Mouse (Mus musculus) thymus, postnatal 14 days (tissue): ENCODE results near the gene Pcdh19.
"Not testable (repeated sequence)": the region's sequence is repeated elsewhere in the genome, so short reads cannot be mapped to it uniquely, and the experiment has no call there.

Experiments used
- DNase-seq: peaks from one replicate; pipeline ENCODE4 v3.0.0; 2021

Gene Pcdh19

DNA sequence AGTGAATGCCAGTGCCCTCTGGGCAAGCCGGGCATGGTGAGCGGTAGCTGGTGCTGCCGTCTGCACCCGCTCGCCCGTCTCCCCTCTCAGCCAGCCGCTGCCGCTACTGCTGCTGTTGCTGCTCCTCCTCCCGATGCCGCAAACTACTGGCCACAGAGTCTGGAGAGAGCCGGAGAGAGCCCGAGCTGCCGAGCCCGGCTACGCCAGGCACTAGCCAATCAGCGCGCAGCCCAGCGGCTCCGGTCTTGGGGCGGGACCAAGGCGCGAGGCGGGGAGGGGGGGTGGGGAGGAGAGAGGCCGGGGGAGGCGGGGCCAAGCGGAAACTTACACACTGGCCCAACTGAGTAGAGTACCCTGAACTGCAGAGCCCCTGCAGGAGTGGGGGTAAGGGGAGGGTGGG, at the start of gene Pcdh19:
TSS of gene Pcdh19 (minus strand) at position 148 of the 400 bp plus-strand sequence.
- peak; percentile 25 for DNase-seq

GRCm38 (mm10) chrX:133735871-133736270, 47.1 kb upstream of the Pcdh19 start:
- no peak for DNase-seq

DNA sequence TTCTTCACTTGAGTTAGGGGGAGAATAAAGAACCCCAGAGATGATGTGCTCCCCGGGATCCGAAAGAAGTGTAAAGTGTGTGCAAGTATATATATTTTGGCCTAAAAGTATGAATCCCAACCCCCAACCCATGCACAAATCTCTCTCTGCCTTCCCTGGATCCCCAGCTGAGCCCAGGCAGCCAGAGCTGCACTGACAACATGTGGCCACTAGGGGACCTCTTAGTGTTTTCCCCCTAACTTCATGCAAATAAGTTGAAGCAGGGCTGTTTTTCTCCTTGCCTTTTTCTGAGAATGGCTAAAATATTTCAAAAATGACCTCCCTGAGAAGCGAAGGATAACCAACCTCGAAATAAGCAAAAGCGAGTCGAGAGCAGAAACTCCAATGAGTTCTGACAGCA, 46.2 kb upstream of the Pcdh19 start:
- DNase-seq, result peak; percentile 4

DNA sequence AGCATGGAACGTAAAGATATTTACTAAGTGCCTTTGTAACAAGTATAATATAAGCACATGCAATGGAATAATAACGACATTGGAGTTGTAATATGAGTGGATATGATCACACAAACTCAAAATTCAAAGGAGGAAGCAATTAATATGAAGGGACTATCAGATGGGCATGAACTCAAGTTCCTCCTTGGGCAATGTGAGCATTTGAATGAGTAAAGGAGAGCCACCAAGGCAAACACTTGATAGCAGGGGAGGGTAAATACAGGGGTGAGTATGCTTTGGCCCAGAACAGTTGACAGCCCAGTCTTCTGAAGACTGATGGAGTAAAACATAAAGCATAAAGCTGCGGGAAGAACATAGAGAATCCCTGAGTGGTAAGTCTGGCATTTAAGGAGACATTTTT, 32.7 kb upstream of the Pcdh19 start:
- no peak for DNase-seq

- DNase-seq, result no peak
Measured at GRCm38 (mm10) chrX:133710621-133711020, 21.8 kb upstream of the Pcdh19 start.

- DNase-seq, result no peak
Measured at GRCm38 (mm10) chrX:133702902-133703301, 14.1 kb upstream of the Pcdh19 start.

- DNase-seq, result not testable (repeated sequence)
Measured at GRCm38 (mm10) chrX:133697871-133698270, 9.1 kb upstream of the Pcdh19 start.

DNA sequence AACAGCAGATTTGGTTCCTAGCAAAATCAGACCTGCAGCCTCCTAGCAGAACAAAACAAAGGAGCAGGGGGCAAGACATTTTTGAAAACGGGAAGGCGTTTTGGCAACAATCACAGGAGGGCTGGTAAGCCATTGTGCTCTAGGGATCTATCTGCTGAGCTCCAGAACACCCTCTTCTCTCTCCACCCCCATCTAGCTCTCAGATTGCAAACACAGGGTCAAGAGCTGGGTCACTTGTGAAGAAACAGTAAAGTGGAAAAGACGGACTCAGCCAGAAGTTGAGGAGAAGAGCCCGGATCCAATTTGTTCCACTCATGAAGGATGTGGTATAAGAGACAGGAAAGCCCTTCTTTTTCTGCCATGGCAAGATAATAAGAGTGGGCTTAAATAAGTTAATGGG, 7.7 kb upstream of the Pcdh19 start:
- DNase-seq, result no peak

- no peak for DNase-seq
Measured at GRCm38 (mm10) chrX:133693037-133693760, 4.4 kb upstream of the Pcdh19 start.

- DNase-seq, result no peak
Measured at GRCm38 (mm10) chrX:133692392-133692790, 3.6 kb upstream of the Pcdh19 start.

DNA sequence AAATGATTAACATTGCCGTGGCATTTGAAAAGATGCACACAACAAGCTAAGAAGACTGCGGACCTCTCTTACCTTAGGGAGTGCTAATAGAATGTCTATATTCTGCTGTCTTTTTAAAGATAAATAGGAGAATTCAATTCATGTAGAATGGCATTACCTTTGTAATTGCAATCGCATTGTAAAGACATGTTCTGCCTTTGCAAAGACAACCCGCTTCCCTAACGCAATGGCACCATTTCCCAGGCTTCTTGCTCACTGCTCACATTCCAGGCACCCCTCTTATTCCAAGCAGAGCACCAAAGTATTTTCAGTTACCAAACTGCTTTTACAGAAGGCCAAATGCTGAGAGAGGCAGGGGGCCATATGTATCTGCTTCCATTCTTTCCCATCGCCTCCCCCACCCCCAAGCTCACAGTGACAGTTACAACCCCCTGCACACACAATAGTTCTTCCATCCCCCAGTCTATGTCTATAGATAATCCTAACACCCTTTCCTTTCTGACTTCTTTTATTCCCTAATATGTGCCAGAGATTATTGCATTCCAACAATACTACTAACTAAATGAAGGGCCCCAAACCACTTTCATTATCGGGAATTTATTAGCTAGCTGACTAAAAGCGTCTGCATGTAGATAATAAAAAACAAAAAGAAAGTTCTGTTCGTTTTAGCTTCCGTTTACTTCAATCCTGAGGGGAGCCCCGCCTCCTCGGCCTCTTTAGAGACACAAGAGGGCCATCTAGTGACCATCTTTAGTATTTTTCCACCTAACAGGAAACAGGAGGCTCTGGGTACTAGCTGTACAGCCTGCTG, 3.0 kb upstream of the Pcdh19 start:
- peak; percentile 45 for DNase-seq

- DNase-seq, result no peak
Measured at GRCm38 (mm10) chrX:133690822-133691221, 2.0 kb upstream of the Pcdh19 start.

DNA sequence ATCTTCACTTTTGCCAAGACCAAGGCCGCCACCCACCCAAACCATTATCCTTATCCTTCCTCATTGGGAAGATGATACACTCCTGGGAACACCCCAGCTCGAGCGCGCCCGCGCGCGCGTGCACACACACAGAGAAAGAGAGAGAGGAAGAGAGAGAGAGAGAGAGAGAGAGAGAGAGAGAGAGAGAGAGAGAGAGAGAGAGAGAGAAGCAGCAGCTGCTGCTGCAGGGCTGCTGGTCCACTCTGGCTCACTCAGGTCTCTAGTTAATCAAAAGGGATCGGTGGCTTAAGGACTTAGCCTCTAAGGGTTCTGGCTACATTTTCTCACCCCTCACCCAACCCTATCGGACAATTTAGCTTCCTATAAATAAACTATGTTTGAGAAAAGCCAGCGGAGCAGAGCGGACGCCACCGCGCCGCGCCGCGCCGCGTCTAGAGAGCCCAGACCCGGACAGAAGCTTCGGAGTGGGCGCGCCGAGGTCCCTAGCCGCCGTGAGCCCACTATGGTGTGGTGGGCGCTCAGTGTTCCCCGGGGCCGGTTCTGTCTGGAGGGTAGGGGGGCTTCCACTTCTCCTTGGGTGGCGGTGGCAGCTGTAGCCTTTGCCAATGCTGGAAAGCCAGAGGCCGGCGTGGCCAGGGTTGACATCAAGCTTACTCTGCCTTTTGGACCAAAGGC, 926 bp upstream of the Pcdh19 start:
- no peak for DNase-seq

DNA sequence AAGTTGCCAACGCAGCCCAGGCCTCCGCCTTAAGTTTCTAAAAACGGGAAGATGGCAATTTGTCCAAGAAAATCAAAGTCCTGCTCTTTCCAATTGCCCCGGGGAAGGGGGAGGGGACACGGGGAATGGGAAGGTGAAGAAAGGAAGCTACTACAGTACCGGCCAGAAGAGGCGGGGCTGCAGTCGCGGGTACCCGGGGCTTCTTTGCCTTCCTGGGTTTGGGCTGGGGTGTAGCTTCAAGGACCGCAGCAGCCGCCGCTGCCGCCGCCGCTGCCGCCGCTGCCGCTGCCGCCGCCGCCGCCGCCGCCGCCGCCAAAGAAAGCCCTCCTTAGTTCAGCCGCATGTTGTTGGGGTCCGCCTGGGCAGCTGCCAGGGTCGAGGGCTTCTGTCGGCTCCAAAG, 631 bp downstream of the Pcdh19 start:
- DNase-seq, result peak; percentile 6

- no peak for DNase-seq
Measured at GRCm38 (mm10) chrX:133687666-133688151, 1.1 kb downstream of the Pcdh19 start.

DNA sequence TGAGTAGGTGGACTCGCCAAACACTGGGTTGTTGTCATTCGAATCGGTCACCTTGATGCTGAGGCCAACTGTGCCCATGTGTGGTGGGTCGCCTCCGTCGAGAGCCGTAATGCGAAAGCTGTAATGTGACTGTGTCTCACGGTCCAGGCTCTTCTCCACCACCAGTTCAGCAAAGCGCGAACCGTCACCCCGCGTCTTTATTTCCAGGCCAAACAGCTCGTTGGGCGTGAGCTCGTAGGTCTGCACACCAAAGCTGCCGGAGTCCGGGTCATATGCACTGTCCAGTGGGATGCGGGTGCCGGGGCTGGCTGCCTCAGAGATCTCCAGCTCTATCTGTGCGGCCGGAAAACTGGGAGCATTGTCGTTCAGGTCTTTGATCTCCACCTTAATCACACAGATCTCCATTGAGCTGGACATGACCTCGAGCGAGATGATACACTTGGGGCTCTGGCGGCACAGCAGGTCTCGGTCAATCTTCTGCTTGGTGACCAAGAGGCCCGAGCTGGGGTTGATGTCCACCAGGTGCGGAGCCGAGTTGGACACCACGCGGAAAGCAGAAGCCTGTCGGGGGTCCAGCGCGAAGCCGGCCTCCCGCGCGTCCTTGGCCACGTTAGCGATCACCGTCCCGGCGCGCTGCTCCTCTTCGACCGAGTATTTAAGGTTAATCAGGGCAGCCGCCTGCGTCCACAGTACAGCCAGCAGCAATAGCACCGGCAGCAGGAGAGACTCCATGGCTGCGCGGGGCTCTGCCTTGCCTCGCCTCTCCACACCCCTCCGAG, 2.1 kb downstream of the Pcdh19 start:
- no peak for DNase-seq

DNA sequence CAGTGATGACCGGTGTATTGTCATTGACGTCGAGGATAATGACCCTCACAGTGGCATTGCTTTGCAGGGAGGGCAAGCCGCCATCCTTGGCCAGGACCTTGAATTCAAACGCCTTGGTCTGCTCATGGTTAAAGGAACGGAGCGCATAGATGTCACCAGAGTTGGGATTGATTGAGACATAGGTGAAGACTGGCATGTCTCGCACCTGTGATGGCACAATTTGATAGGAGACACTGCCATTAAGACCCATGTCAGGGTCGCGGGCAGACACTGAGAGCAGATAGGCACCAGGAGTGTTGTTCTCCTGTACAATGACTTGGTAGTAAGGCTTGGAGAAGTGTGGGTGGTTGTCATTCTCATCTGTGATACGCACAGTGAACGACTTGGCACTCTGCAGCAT, 3.2 kb downstream of the Pcdh19 start:
- DNase-seq, result no peak

DNA sequence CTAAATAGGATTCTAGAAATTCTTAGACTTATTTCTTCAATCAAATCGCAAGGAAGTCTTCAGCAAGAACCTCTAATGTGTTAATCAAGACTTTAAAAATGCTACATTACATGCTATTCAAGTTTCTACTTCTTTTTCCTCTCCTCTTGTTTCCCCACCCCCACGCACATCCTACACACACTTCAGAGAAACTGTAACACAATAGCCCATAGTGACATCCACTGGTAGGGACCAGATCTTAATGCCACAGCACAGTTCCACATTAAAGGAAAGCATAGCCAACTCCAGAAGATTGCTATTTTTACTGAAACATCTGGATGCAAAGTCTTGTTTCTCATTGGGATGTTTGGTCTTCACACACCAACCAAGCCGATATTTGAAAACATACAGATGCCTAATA, 4.8 kb downstream of the Pcdh19 start:
- DNase-seq, result no peak

DNA sequence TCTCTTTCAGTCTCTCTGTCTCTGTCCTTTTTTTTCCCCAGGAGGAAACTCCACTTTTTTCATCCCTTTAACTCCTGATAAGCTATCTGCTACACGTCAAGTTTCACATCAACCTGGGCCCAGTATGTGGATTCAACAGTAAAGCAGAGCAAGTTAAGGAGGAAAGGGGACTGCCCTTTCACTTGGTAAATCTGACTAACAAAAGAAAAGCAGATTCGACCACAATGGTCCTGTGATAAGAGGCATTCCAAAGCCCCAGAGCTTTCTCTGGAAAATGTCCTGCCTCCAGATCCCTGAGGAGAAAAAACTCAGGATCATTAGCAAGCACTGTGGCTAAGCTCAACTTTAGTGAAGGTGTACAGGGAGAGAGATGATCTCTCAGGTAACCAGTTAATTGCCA, 13.7 kb downstream of the Pcdh19 start:
- no peak for DNase-seq

- no peak for DNase-seq
Measured at GRCm38 (mm10) chrX:133673796-133674195, 15.0 kb downstream of the Pcdh19 start.

DNA sequence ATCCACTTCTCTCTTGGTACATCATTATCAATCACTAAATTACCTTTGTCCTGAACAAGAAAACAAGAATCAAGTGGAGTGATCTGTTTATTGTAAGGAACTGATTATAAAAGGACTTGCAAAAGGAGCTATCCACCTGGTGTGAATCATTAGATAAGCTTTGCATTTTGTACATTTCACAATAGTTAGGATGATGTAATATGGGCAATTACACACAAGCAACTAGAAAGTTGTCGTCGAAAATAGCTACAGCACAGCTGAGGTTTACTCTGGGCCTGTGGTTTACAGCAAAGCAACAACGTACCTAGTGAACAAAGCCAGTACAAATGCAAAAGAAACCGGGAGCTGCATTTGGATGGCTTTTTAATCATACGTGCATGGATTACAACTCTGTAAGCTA, 28.7 kb downstream of the Pcdh19 start:
- no peak for DNase-seq
